In genomic region chr11:98741051-98741620, GRCm38 (mm10) we compare ENCODE assay signal across 9 mouse cellular contexts. TPM values are rescaled to one million over a fixed set of nuclear protein-coding genes. Genes with fewer than 3 reads are reported as not detected.
DNase-seq lines count a peak whose midpoint lies in the region; ATAC-seq and TF ChIP-seq lines count a peak whose summit lies in the region.
"Had no signal": no experiment of that assay in that cellular context is flagged by ENCODE, and none has a peak within 500 bp of the region (broad histone marks: within the 10 kb centered on the region; RNA-seq: fewer than 3 reads in every experiment).

No protein-coding gene starts in this region.

- TF ChIP-seq CTCF in stomach, postnatal 0 days (IDR thresholded peaks at IDR 0.05; ENCODE audit: low read depth) = no peak

- ATAC-seq in heart, embryonic 11.5 days (replicated peaks; ENCODE audit: insufficient number of reproducible peaks, low FRiP score, low TSS enrichment) = no peak
- ATAC-seq in embryonic facial prominence, embryonic 14.5 days (ENCODE audit: low read depth) = no peak
- no peak for ATAC-seq in limb, embryonic 15.5 days (ENCODE audit: insufficient number of reproducible peaks, low FRiP score, low TSS enrichment, low read depth)
- ATAC-seq in stomach, postnatal 0 days (ENCODE audit: low FRiP score, low TSS enrichment) = no peak

- peak overlapping the region; percentile 98 for H3K9ac ChIP-seq in heart, embryonic 11.5 days (ENCODE audit: low read depth, low read length)
- H3K9ac ChIP-seq in embryonic facial prominence, embryonic 14.5 days (ENCODE audit: low read depth, low read length) = peak overlapping the region; percentile 93
- H3K9ac ChIP-seq in limb, embryonic 15.5 days = peak overlapping the region; percentile 96
- H3K9ac ChIP-seq in stomach, postnatal 0 days (ENCODE audit: low read length) = peak overlapping the region; percentile 98

- H3K27ac ChIP-seq in heart, embryonic 11.5 days (ENCODE audit: low read depth, low read length) = peak overlapping the region; percentile 93
- H3K27ac ChIP-seq in embryonic facial prominence, embryonic 14.5 days (replicated peaks; ENCODE audit: low read depth, low read length) = peak overlapping the region; percentile 91
- peak overlapping the region; percentile 92 for H3K27ac ChIP-seq in limb, embryonic 15.5 days
- H3K27ac ChIP-seq in stomach, postnatal 0 days (replicated peaks) = peak overlapping the region; percentile 99

- intact Hi-C loops in heart, postnatal 14 days (cut with DNase I) = loop anchor here (1.0 to 2.0 kb wide), 2 partner anchors 13 to 14 kb away; no protein-coding TSS in a partner anchor

- no peaks in the 10 kb centered on the region for H3K36me3 ChIP-seq in heart, embryonic 11.5 days (ENCODE audit: control insufficient read depth, insufficient read depth, low read length)
- no peaks in the 10 kb centered on the region for H3K36me3 ChIP-seq in embryonic facial prominence, embryonic 14.5 days (ENCODE audit: control insufficient read depth, insufficient read depth, low read length)
- H3K36me3 ChIP-seq in limb, embryonic 15.5 days = no peaks in the 10 kb centered on the region
- no peaks in the 10 kb centered on the region for H3K36me3 ChIP-seq in stomach, postnatal 0 days (ENCODE audit: control insufficient read depth, insufficient read depth, low read length)

- H3K4me2 ChIP-seq in heart, embryonic 11.5 days = peak overlapping the region; percentile 81
- H3K4me2 ChIP-seq in embryonic facial prominence, embryonic 14.5 days (ENCODE audit: low read depth, low read length) = peak overlapping the region; percentile 88
- H3K4me2 ChIP-seq in limb, embryonic 15.5 days = peak overlapping the region; percentile 84
- peak overlapping the region; percentile 87 for H3K4me2 ChIP-seq in stomach, postnatal 0 days (replicated peaks; ENCODE audit: low read depth)

- no peaks in the 10 kb centered on the region for H3K27me3 ChIP-seq in heart, embryonic 11.5 days (ENCODE audit: control insufficient read depth, insufficient read depth, low read length)
- H3K27me3 ChIP-seq in embryonic facial prominence, embryonic 14.5 days (replicated peaks; ENCODE audit: control insufficient read depth, insufficient read depth, low read length) = no peaks in the 10 kb centered on the region
- no peaks in the 10 kb centered on the region for H3K27me3 ChIP-seq in limb, embryonic 15.5 days
- H3K27me3 ChIP-seq in stomach, postnatal 0 days (ENCODE audit: control insufficient read depth, insufficient read depth, low read length) = no peaks in the 10 kb centered on the region

- H3K4me1 ChIP-seq in heart, embryonic 11.5 days (ENCODE audit: control insufficient read depth, insufficient read depth, low read length) = peaks cover 52% of the 10 kb centered on the region
- H3K4me1 ChIP-seq in embryonic facial prominence, embryonic 14.5 days (ENCODE audit: control insufficient read depth, insufficient read depth, low read length) = peaks cover 43% of the 10 kb centered on the region
- H3K4me1 ChIP-seq in limb, embryonic 15.5 days = peaks cover 56% of the 10 kb centered on the region
- peaks cover 24% of the 10 kb centered on the region for H3K4me1 ChIP-seq in stomach, postnatal 0 days (replicated peaks; ENCODE audit: control insufficient read depth, insufficient read depth)

- no peaks in the 10 kb centered on the region for H3K9me3 ChIP-seq in heart, embryonic 11.5 days (replicated peaks; ENCODE audit: control insufficient read depth, low read length)
- no peaks in the 10 kb centered on the region for H3K9me3 ChIP-seq in embryonic facial prominence, embryonic 14.5 days (ENCODE audit: control insufficient read depth, low read length)
- no peaks in the 10 kb centered on the region for H3K9me3 ChIP-seq in limb, embryonic 15.5 days
- H3K9me3 ChIP-seq in stomach, postnatal 0 days (ENCODE audit: control insufficient read depth, low read length) = no peaks in the 10 kb centered on the region

- H3K4me3 ChIP-seq in heart, embryonic 11.5 days (ENCODE audit: low read depth, low read length) = peak overlapping the region; percentile 89
- peak overlapping the region; percentile 99 for H3K4me3 ChIP-seq in embryonic facial prominence, embryonic 14.5 days (ENCODE audit: low read depth, low read length)
- peak overlapping the region; percentile 91 for H3K4me3 ChIP-seq in limb, embryonic 15.5 days
- peak overlapping the region; percentile 98 for H3K4me3 ChIP-seq in stomach, postnatal 0 days (ENCODE audit: low read depth, low read length)

- under 1% methylated on average over 17 of the region's 17 CpGs for WGBS in heart, embryonic 11.5 days (ENCODE audit: insufficient replicate concordance)
- WGBS in embryonic facial prominence, embryonic 14.5 days = under 1% methylated on average over 17 of the region's 17 CpGs
- under 1% methylated on average over 17 of the region's 17 CpGs for WGBS in limb, embryonic 15.5 days
- WGBS in stomach, postnatal 0 days = 0% methylated on average over 17 of the region's 17 CpGs

- no peak for TF ChIP-seq EP300 in stomach, postnatal 0 days (optimal IDR thresholded peaks at IDR 0.05)

- no peak for DNase-seq in heart, postnatal 14 days
- DNase-seq in 3T3-L1 (ENCODE audit: low read depth, low spot score) = peak; percentile 39
- no peak for DNase-seq in embryonic facial prominence, embryonic 14.5 days (ENCODE audit: low spot score)
- no peak for DNase-seq in stomach, postnatal 0 days (ENCODE audit: low spot score)
- no peak for DNase-seq in ovary, adult 18-20 months (ENCODE audit: low spot score)
- DNase-seq in ovary, postnatal 10 days (ENCODE audit: low spot score) = no peak

RNA-seq across cellular contexts. Expression of gene Thra, which starts 0.7 kb away (rescaled TPM):
- polyA plus RNA-seq in heart, embryonic 11.5 days (2014; fragmentation: Nextera tagmentation; extraction: Ambion mirVana) = 32.2 and 35.7 TPM in 2 replicates
- 100 to 1,000 TPM; 123 to 130 TPM for total RNA-seq in heart, postnatal 14 days (2021)
- 57.7 and 62.2 TPM in 2 replicates for polyA plus RNA-seq in embryonic facial prominence, embryonic 14.5 days (2014; fragmentation: Nextera tagmentation; extraction: Ambion mirVana)
- 38.4 and 39.6 TPM in 2 replicates for polyA plus RNA-seq in limb, embryonic 15.5 days (2015; fragmentation: Nextera tagmentation; extraction: Ambion mirVana)
- polyA plus RNA-seq in stomach, postnatal 0 days (2015; fragmentation: Nextera tagmentation; extraction: Ambion mirVana) = 24.0 and 24.5 TPM in 2 replicates

RNA-seq across cellular contexts. Expression of gene Med24, which starts 11.9 kb away (rescaled TPM):
- polyA plus RNA-seq in heart, embryonic 11.5 days (2014; fragmentation: Nextera tagmentation; extraction: Ambion mirVana) = 31.6 and 42.1 TPM in 2 replicates
- total RNA-seq in heart, postnatal 14 days (2021) = 10 to 100 TPM; 49.5 to 49.8 TPM
- polyA plus RNA-seq in embryonic facial prominence, embryonic 14.5 days (2014; fragmentation: Nextera tagmentation; extraction: Ambion mirVana) = 40.7 and 49.0 TPM in 2 replicates
- 47.6 and 48.3 TPM in 2 replicates for polyA plus RNA-seq in limb, embryonic 15.5 days (2015; fragmentation: Nextera tagmentation; extraction: Ambion mirVana)
- polyA plus RNA-seq in stomach, postnatal 0 days (2015; fragmentation: Nextera tagmentation; extraction: Ambion mirVana) = 16.5 and 18.7 TPM in 2 replicates

RNA-seq across cellular contexts. Expression of gene Nr1d1, which starts 34.0 kb away (rescaled TPM):
- 5.6 and 6.4 TPM in 2 replicates for polyA plus RNA-seq in heart, embryonic 11.5 days (2014; fragmentation: Nextera tagmentation; extraction: Ambion mirVana)
- 10 to 100 TPM; 20.7 to 31.5 TPM for total RNA-seq in heart, postnatal 14 days (2021)
- 1.1 and 1.9 TPM in 2 replicates for polyA plus RNA-seq in embryonic facial prominence, embryonic 14.5 days (2014; fragmentation: Nextera tagmentation; extraction: Ambion mirVana)
- 1.2 TPM in 2 replicates for polyA plus RNA-seq in limb, embryonic 15.5 days (2015; fragmentation: Nextera tagmentation; extraction: Ambion mirVana)
- polyA plus RNA-seq in stomach, postnatal 0 days (2015; fragmentation: Nextera tagmentation; extraction: Ambion mirVana) = 7.5 and 7.9 TPM in 2 replicates

RNA-seq across cellular contexts. Expression of gene Csf3, which starts 40.1 kb away (rescaled TPM):
- polyA plus RNA-seq in heart, embryonic 11.5 days (2014; fragmentation: Nextera tagmentation; extraction: Ambion mirVana) = not detected in 2 replicates
- total RNA-seq in heart, postnatal 14 days (2021) = not detected
- polyA plus RNA-seq in embryonic facial prominence, embryonic 14.5 days (2014; fragmentation: Nextera tagmentation; extraction: Ambion mirVana) = not detected in 2 replicates
- 0.10 TPM in 1 of 2 replicates, not detected in the other for polyA plus RNA-seq in limb, embryonic 15.5 days (2015; fragmentation: Nextera tagmentation; extraction: Ambion mirVana)
- 0.08 and 0.11 TPM in 2 replicates for polyA plus RNA-seq in stomach, postnatal 0 days (2015; fragmentation: Nextera tagmentation; extraction: Ambion mirVana)
- total RNA-seq: left cerebral cortex, postnatal 14 days had no signal

RNA-seq across cellular contexts. Expression of gene Msl1, which starts 54.2 kb away (rescaled TPM):
- 15.9 and 17.1 TPM in 2 replicates for polyA plus RNA-seq in heart, embryonic 11.5 days (2014; fragmentation: Nextera tagmentation; extraction: Ambion mirVana)
- total RNA-seq in heart, postnatal 14 days (2021) = 10 to 100 TPM; 71.2 to 71.8 TPM
- 18.1 and 18.5 TPM in 2 replicates for polyA plus RNA-seq in embryonic facial prominence, embryonic 14.5 days (2014; fragmentation: Nextera tagmentation; extraction: Ambion mirVana)
- polyA plus RNA-seq in limb, embryonic 15.5 days (2015; fragmentation: Nextera tagmentation; extraction: Ambion mirVana) = 22.9 and 25.8 TPM in 2 replicates
- 11.3 and 13.8 TPM in 2 replicates for polyA plus RNA-seq in stomach, postnatal 0 days (2015; fragmentation: Nextera tagmentation; extraction: Ambion mirVana)
